Mouse (Mus musculus) cortical plate, adult 2 months (tissue): ENCODE data around the gene Aff3. TPM values are rescaled to one million over a fixed set of nuclear protein-coding genes. Genes with fewer than 3 reads are reported as not detected.

Source experiments
- H3K27ac ChIP-seq: fragments of 200-500 bp; 2 replicates; pipeline ENCODE4 v1.5.1; 2012; ENCODE audit warnings: low read length, control low read depth, inconsistent platforms; ENCODE audit not compliant: insufficient read depth
- H3K4me1 ChIP-seq: fragments of 200-500 bp; 2 replicates; pipeline ENCODE4 v1.6.1; 2011; ENCODE audit warnings: low read length; ENCODE audit not compliant: control insufficient read depth, insufficient read depth
- H3K4me3 ChIP-seq: fragments of 200-500 bp; 2 replicates; pipeline ENCODE4 v1.5.1; 2011; ENCODE audit warnings: mild to moderate bottlenecking, low read length, control low read depth; ENCODE audit not compliant: insufficient read depth
- CTCF ChIP-seq: fragments of 200-500 bp; IDR thresholded peaks from 2 replicates; pipeline ENCODE4 v1.5.1; 2011; ENCODE audit warnings: mild to moderate bottlenecking, control low read depth, low read length; ENCODE audit not compliant: insufficient read depth; ENCODE audit errors: extremely low read depth
- POLR2A ChIP-seq: fragments of 200-500 bp; IDR thresholded peaks from 2 replicates; pipeline ENCODE4 v1.6.1; 2011; ENCODE audit warnings: mild to moderate bottlenecking, low read length, control low read depth; ENCODE audit not compliant: insufficient read depth; ENCODE audit errors: extremely low read depth
- polyA plus RNA-seq: library from polyadenylated mRNA; depleted of rRNA; stranded (reverse); fragments of >200 nt; gene quantifications from 2 replicates; pipeline ENCODE4 v1.2.3, GENCODE M21; 2012

Aff3 gene
- polyA plus RNA-seq, 1 experiment, result 24.1 TPM

- no peak overlapping the region for H3K27ac ChIP-seq
- H3K4me3 ChIP-seq, result no peak overlapping the region
- TF ChIP-seq POLR2A, result no peak
- TF ChIP-seq CTCF, result no peak
- H3K4me1 ChIP-seq, result peaks cover 9% of the 10 kb centered on the region; the same call in 1 of the 2 replicates
Measured at GRCm38 (mm10) chr1:38511076-38511475, 153.7 kb downstream of the Aff3 start.

DNA sequence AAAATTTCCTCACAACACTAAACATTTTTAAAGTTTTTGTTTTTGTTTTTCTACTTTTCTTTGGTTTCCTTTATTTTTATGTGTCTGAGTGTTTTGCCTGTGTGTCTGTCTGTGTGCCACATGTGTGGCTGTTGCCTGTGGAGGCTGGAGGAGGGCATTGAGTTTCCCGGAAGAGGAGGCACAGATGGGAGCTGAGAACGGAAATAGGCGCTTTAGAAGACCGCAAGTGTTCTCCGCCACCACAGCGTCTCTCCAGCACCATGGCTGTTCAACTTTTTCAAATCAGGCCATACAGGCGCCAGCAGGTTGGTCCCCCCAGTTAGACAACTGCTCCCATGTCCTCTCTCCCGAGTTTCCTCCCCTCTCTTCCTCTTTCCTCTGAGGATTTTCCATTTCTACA, 155.5 kb downstream of the Aff3 start:
- Histone ChIP-seq H3K4me1 (peaks cover 5% of the 10 kb centered on the region; the same call in 1 of the 2 replicates), H3K27ac (no peak overlapping the region), H3K4me3 (no peak overlapping the region)
- no peak for TF ChIP-seq CTCF
- TF ChIP-seq POLR2A, result no peak

- no peak overlapping the region for H3K27ac ChIP-seq
- H3K4me3 ChIP-seq, result no peak overlapping the region
- H3K4me1 ChIP-seq, result peaks cover 8% of the 10 kb centered on the region; the same call in 1 of the 2 replicates
- TF ChIP-seq CTCF (no peak), POLR2A (no peak)
Measured at GRCm38 (mm10) chr1:38507636-38508179, 157.0 kb downstream of the Aff3 start.

DNA sequence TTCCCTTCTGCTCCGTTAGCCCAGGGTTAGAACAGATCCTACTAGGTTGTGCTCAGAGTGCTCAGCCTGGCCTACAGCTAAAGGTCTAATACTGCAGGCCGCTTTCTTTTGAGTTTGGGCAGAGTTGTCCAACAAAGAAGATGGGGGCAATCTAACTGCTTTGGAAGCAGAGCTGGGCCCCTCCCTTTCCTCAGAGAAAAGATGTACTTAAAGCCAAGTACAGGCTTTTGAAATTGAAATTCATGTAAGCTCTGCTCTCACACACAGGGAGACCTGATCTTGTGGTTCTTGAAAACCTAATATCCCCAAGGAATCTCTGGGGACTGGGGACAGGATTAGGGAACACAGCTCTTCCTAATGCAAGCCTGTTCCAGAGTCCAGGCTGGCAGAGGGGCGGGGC, 158.4 kb downstream of the Aff3 start:
- Histone ChIP-seq H3K27ac (no peak overlapping the region), H3K4me3 (no peak overlapping the region), H3K4me1 (peaks cover 6% of the 10 kb centered on the region; the same call in 1 of the 2 replicates)
- TF ChIP-seq POLR2A, result no peak
- no peak for TF ChIP-seq CTCF

DNA sequence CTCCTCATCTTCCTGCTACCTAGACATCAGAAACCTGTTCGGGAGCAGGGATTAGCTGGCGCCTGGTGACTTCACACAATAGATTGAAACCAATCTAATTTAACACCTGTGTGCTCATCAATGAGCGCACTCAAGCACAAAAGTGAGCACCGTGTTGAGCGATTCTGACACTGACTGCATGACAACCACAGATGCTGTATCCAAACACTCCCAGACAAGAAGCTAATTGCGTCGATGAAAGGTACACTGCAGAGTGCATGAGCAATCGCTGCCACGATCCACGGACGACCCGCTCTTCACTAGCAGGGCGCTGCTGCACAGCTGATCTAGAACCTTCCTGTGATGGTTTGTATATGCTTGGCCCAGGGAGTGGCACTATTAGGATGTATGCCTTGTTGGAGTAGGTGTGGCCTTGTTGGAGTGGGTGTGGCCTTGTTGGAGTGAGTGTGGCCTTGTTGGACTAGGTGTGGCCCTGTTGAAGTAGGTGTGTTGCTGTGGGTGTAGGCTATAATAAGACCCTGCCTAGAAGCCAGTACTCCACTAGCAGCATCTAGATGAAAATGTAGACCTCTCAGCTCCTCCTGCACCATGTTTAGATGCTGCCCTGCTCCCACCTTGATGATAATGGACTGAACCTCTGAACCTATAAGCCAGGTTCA, 161.2 kb downstream of the Aff3 start:
- no peak overlapping the region for H3K27ac ChIP-seq
- peaks cover 6% of the 10 kb centered on the region; the same call in 1 of the 2 replicates for H3K4me1 ChIP-seq
- H3K4me3 ChIP-seq, result no peak overlapping the region
- no peak for TF ChIP-seq CTCF
- TF ChIP-seq POLR2A, result no peak

GRCm38 (mm10) chr1:38502797-38503196, 162.0 kb downstream of the Aff3 start:
- TF ChIP-seq CTCF, result no peak
- TF ChIP-seq POLR2A, result no peak
- Histone ChIP-seq H3K4me1 (peaks cover 6% of the 10 kb centered on the region; the same call in 1 of the 2 replicates), H3K4me3 (no peak overlapping the region), H3K27ac (no peak overlapping the region)

DNA sequence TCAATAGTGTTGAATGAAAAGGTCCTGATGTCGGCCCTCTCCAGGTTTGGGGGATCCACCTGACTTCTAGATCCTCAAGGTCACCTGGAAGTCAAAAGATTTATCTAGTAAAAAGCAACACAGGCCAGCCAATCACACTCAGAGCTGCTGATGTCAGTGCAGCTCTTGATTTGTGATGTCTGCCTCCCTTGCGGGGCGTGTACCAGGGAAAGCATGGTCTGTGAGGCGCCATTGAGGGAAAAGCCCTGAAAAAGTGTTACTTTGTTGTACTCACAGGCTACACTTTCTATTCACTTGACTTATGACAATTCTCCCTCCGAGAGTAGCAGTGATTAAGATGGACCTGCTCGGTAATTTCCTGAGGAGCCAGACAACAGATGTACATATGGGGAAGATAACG, 163.5 kb downstream of the Aff3 start:
- TF ChIP-seq POLR2A, result no peak
- TF ChIP-seq CTCF, result no peak
- Histone ChIP-seq H3K4me1 (peaks cover 7% of the 10 kb centered on the region; the same call in 1 of the 2 replicates), H3K27ac (no peak overlapping the region), H3K4me3 (no peak overlapping the region)

- Histone ChIP-seq H3K4me3 (no peak overlapping the region), H3K27ac (no peak overlapping the region), H3K4me1 (peaks cover 7% of the 10 kb centered on the region; the same call in 1 of the 2 replicates)
- no peak for TF ChIP-seq CTCF
- TF ChIP-seq POLR2A, result no peak
Measured at GRCm38 (mm10) chr1:38499500-38499899, 165.3 kb downstream of the Aff3 start.

- H3K4me3 ChIP-seq, result no peak overlapping the region
- no peak for TF ChIP-seq CTCF
- no peak for TF ChIP-seq POLR2A
- H3K4me1 ChIP-seq, result peaks cover 3% of the 10 kb centered on the region; the same call in 1 of the 2 replicates
- no peak overlapping the region for H3K27ac ChIP-seq
Measured at GRCm38 (mm10) chr1:38497576-38497975, 167.2 kb downstream of the Aff3 start.

GRCm38 (mm10) chr1:38496886-38497528, 167.7 kb downstream of the Aff3 start:
- Histone ChIP-seq H3K4me1 (peaks cover 3% of the 10 kb centered on the region; the same call in 1 of the 2 replicates), H3K27ac (no peak overlapping the region), H3K4me3 (no peak overlapping the region)
- TF ChIP-seq POLR2A, result no peak
- TF ChIP-seq CTCF, result no peak
